Mouse (Mus musculus) embryonic stem cell, embryonic (primary cell): ENCODE measurements around the gene 4930583I09Rik.

Source experiments
- CTCF ChIA-PET, 4 experiments: fragments of 300-600 bp in 2 of 4; fragments of 350-600 bp in 2 of 4; sonication (Branson Sonifier 250); formaldehyde crosslinking; loops; one replicate each; lab custom pipeline; 2022; ENCODE audit warnings: inconsistent platforms in 2 of 4; lab: Charles Lee
- POLR2A ChIA-PET, 4 experiments: fragments of 300-600 bp in 2 of 4; fragments of 350-600 bp in 2 of 4; sonication (Branson Sonifier 250); formaldehyde crosslinking; loops; one replicate each; lab custom pipeline; 2022; ENCODE audit warnings: antibody characterized with exemption in 4 of 4, inconsistent platforms in 1 of 4; lab: Charles Lee

Gene 4930583I09Rik

GRCm38 (mm10) chr17:64806035-64806589, 29.8 kb downstream of the 4930583I09Rik start:
- ChIA-PET POLR2A (no interaction called here), CTCF (no interaction called here)

- CTCF ChIA-PET = interaction anchor here in 1 of 4 experiments (0.5 kb wide), 1 partner anchor 25 kb away, joined by 5 read pairs; no protein-coding TSS in a partner anchor
These were observed 31.3 kb downstream of the 4930583I09Rik start for GRCm38 (mm10) chr17:64804375-64805124.

GRCm38 (mm10) chr17:64802956-64803275, 33.0 kb downstream of the 4930583I09Rik start:
- POLR2A ChIA-PET = no interaction called here
- CTCF ChIA-PET = no interaction called here

More at GRCm38 (mm10) chr17:64804375-64805124, 31.3 kb downstream of the 4930583I09Rik start:
- POLR2A ChIA-PET = interaction anchor here in 1 of 4 experiments (0.5 kb wide), 1 partner anchor 1498 kb away, joined by 3 read pairs; no protein-coding TSS in a partner anchor

- CTCF ChIA-PET = no interaction called here
- POLR2A ChIA-PET = no interaction called here
These were observed 33.5 kb downstream of the 4930583I09Rik start for GRCm38 (mm10) chr17:64802168-64802955.

- ChIA-PET POLR2A (no interaction called here), CTCF (no interaction called here)
These were observed 43.2 kb downstream of the 4930583I09Rik start for GRCm38 (mm10) chr17:64792623-64793022.

- ChIA-PET POLR2A (no interaction called here), CTCF (no interaction called here)
These were observed 43.8 kb downstream of the 4930583I09Rik start for GRCm38 (mm10) chr17:64792076-64792475.

GRCm38 (mm10) chr17:64789175-64789574, 46.7 kb downstream of the 4930583I09Rik start:
- CTCF ChIA-PET = no interaction called here

GRCm38 (mm10) chr17:64788301-64788700, 47.6 kb downstream of the 4930583I09Rik start:
- ChIA-PET POLR2A (no interaction called here), CTCF (interaction anchor here in 1 of 4 experiments (0.6 kb wide), 1 partner anchor 18 kb away, joined by 5 read pairs; no protein-coding TSS in a partner anchor)

More at GRCm38 (mm10) chr17:64789175-64789574, 46.7 kb downstream of the 4930583I09Rik start:
- POLR2A ChIA-PET = no interaction called here

GRCm38 (mm10) chr17:64785961-64786360, 49.9 kb downstream of the 4930583I09Rik start:
- CTCF ChIA-PET = no interaction called here
- POLR2A ChIA-PET = no interaction called here
